Mouse (Mus musculus): ENCODE measurements around the gene Ccm2. TPM values are rescaled to one million over a fixed set of nuclear protein-coding genes. Genes with fewer than 3 reads are reported as not detected.

Ccm2 gene
- polyA plus RNA-seq, 1 experiment, result 450 TPM

DNA sequence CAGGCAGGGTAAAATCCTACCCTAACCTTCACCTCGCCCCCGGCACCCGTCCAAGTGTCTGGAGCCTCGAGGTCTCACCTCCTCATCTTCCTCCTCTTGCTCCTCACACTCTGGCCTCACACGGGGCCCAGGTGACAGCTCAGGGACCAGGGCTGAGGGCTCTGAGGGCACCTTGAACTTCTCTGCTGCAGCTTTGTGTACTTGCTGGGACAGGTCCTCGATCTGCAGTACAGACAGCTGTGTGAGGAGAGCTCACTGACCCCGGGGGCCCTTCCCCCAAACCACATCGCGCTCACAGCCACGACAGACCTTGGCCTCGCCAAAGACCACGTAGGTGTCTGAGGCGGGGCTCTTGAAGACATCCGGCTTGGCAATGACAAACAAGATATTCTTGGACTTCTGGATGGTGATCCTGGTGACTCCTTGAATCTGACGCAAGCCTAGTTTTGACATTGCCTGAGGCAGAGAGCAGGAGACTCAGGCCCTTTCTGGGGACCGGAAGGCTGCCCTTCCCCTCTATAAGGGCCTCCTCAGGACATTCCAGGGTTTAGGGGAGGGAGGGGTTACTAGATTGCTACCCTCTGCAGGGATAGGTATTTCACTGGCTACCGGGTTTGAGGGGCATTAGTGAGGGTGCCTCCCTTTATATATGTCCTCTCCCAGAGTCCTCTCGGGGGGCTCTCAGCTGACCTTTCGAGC lies 51.7 kb downstream of the Ccm2 start:
- H3K36me3 ChIP-seq (ENCODE audit: control insufficient read depth, insufficient read depth, low read length), result peaks cover 54% of the 10 kb centered on the region
- H3K27me3 ChIP-seq (ENCODE audit: control insufficient read depth, insufficient read depth, low read length), result no peaks in the 10 kb centered on the region
- DNase-seq, result no peak
- H3K27ac ChIP-seq (ENCODE audit: control insufficient read depth, insufficient read depth, low read length), result no peak overlapping the region
- H3K4me1 ChIP-seq (replicated peaks; ENCODE audit: control insufficient read depth, insufficient read depth, low read length), result no peaks in the 10 kb centered on the region
- H3K4me3 ChIP-seq (ENCODE audit: control insufficient read depth, insufficient read depth, low read length), result no peak overlapping the region
- WGBS, result 82% methylated on average over 19 of the region's 19 CpGs
- no peak for TF ChIP-seq POLR2A (IDR thresholded peaks at IDR 0.05; ENCODE audit: control insufficient read depth, extremely low read depth, insufficient read depth, low read length, poor library complexity)
- no peak for TF ChIP-seq CTCF (IDR thresholded peaks at IDR 0.05; ENCODE audit: borderline replicate concordance, control insufficient read depth, extremely low read depth, insufficient read depth, low read length, poor library complexity)

DNA sequence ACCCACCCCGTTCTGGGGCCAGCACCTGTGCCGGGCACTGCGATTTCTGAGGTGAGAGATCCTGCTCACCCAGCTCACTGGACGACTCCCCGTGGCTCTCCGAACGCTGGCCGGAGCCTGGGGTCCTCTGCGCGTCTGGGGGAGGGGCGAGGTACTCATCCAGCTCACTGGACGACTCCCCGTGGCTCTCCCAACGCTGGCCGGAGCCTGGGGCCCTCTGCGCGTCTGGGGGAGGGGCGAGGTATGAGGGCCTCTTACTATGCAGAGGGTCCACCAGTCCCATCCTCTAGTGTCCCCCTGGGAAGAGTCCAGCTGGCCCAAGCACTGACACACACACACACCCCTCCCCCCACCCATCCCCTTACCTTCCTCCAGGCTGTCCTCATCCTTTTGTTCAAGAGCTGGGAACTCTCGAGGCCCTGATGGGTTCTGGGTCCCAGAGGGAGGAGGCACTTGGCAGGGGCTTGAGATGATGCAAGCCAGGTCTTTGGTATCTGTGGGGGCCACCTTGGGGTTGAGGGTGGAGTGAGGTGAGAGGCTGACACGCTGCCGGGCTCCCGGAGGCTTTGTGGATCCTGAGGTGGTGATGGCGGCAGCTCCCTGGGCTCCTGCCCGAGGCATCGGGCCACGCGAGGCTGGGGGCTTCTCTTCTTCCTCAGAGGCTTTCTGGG lies 52.5 kb downstream of the Ccm2 start:
- no peak for DNase-seq
- Histone ChIP-seq H3K36me3 (ENCODE audit: control insufficient read depth, insufficient read depth, low read length) (peaks cover 47% of the 10 kb centered on the region), H3K27ac (ENCODE audit: control insufficient read depth, insufficient read depth, low read length) (no peak overlapping the region), H3K4me3 (ENCODE audit: control insufficient read depth, insufficient read depth, low read length) (no peak overlapping the region), H3K4me1 (replicated peaks; ENCODE audit: control insufficient read depth, insufficient read depth, low read length) (no peaks in the 10 kb centered on the region), H3K27me3 (ENCODE audit: control insufficient read depth, insufficient read depth, low read length) (no peaks in the 10 kb centered on the region; the same call in 1 of the 2 replicates)
- WGBS, result 87% methylated on average over 27 of the region's 27 CpGs
- TF ChIP-seq POLR2A (IDR thresholded peaks at IDR 0.05; ENCODE audit: control insufficient read depth, extremely low read depth, insufficient read depth, low read length, poor library complexity), result no peak
- no peak for TF ChIP-seq CTCF (IDR thresholded peaks at IDR 0.05; ENCODE audit: borderline replicate concordance, control insufficient read depth, extremely low read depth, insufficient read depth, low read length, poor library complexity)

DNA sequence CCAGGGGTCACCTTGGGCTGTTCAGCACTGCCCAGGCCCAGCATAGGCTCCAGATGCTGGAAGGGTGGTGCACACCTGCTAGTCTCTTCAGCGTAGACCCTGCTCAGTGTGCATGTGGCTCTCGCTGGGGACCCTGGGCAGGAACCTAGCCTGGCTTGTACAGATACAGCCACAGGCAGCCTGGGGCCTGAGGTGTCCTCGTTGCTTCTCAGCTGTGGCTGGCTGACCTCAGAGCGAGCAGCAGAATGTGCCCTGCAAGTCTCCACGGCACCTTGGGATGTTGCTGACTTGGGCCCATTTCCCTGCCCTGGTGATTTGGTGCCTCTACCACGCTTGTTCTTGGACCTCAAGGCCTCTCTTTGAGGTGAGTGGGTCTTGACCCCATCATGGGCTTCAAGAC lies 53.1 kb downstream of the Ccm2 start:
- no peak for DNase-seq
- TF ChIP-seq POLR2A (IDR thresholded peaks at IDR 0.05; ENCODE audit: control insufficient read depth, extremely low read depth, insufficient read depth, low read length, poor library complexity), result no peak
- no peak for TF ChIP-seq CTCF (IDR thresholded peaks at IDR 0.05; ENCODE audit: borderline replicate concordance, control insufficient read depth, extremely low read depth, insufficient read depth, low read length, poor library complexity)
- Histone ChIP-seq H3K27me3 (ENCODE audit: control insufficient read depth, insufficient read depth, low read length) (no peaks in the 10 kb centered on the region; the same call in 1 of the 2 replicates), H3K27ac (ENCODE audit: control insufficient read depth, insufficient read depth, low read length) (no peak overlapping the region), H3K4me1 (replicated peaks; ENCODE audit: control insufficient read depth, insufficient read depth, low read length) (no peaks in the 10 kb centered on the region), H3K36me3 (ENCODE audit: control insufficient read depth, insufficient read depth, low read length) (peaks cover 40% of the 10 kb centered on the region), H3K4me3 (ENCODE audit: control insufficient read depth, insufficient read depth, low read length) (no peak overlapping the region)
- 87% methylated on average over 6 of the region's 6 CpGs for WGBS

DNA sequence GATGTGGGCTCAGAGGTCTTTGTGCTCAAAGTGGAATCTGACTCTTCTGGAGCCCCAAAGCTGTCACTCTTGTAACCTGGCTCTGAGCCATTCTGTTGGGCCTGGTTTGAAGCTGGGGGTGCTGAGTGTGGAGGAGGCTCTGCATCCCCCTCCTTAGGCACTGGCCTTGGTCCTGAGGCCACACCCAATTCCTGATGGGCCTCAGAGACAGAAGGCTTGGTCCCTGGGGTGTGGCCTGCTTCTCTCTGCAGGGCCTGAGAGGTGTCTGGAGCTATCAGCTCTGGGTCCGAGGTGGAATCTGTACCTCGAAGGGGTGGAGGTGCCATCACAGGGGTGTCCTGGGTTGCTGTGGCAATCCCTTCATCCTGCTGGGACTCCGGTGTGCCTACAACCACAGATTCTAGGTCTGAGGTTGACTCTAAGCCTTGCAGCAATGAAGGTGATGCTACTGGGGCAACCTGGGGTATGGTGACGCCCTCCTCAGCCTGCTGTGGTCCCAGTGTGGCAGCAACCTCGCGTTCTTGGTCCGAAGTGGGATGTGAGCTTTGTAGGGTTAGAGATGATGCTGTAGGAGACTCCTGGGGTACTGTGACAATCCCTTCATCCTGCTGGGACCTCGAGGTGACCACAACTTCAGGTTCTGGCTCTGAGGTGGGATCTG lies 53.7 kb downstream of the Ccm2 start:
- H3K36me3 ChIP-seq (ENCODE audit: control insufficient read depth, insufficient read depth, low read length), result peaks cover 34% of the 10 kb centered on the region
- peaks cover 3% of the 10 kb centered on the region; the same call in 1 of the 2 replicates for H3K27me3 ChIP-seq (ENCODE audit: control insufficient read depth, insufficient read depth, low read length)
- TF ChIP-seq CTCF (IDR thresholded peaks at IDR 0.05; ENCODE audit: borderline replicate concordance, control insufficient read depth, extremely low read depth, insufficient read depth, low read length, poor library complexity) (no peak), POLR2A (IDR thresholded peaks at IDR 0.05; ENCODE audit: control insufficient read depth, extremely low read depth, insufficient read depth, low read length, poor library complexity) (no peak)
- 79% methylated on average over 8 of the region's 8 CpGs for WGBS
- no peak for DNase-seq
- H3K27ac ChIP-seq (ENCODE audit: control insufficient read depth, insufficient read depth, low read length), result no peak overlapping the region
- no peaks in the 10 kb centered on the region for H3K4me1 ChIP-seq (replicated peaks; ENCODE audit: control insufficient read depth, insufficient read depth, low read length)
- no peak overlapping the region for H3K4me3 ChIP-seq (ENCODE audit: control insufficient read depth, insufficient read depth, low read length)

DNA sequence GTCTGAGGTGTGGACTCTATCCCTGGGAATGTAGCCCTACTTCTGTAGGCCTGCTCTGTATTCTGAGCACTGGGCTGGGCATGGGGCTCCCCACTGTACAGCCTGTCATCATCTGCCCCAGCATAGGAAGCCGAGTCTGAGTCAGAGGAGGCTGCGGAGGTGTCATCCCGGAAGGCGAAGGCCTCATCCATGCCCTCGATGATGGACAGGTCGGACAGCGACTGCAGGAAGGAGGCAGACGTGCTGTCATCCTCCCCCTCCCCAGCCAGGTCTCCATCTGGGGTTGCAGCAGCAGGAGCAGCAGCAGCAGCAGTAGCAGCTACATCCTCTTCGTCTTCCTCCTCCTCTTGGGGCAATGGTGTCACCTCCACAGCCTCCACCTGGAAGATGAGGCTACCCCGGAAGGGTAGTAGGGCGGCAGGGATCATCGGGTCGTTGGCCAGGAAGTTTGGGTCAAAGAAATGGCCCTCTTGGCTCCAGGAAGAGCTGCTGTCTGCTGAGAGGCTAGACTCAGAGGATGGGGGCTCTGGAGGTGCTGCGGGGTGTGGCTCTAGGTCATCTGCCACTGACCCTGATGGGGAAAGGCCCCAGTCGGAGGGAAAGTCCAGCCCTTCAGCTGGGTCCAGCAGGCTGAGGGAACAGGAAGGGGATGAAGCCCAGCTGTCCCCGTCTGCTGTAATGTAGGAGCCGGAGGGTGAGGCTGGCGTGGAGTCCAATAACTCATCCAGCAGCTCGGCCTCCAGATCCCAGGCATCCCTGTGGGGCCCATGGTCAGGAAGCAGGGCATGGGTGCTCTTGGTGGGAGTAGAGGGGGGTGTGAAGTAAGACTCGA lies 55.2 kb downstream of the Ccm2 start:
- 73% methylated on average over 20 of the region's 20 CpGs for WGBS
- no peak overlapping the region for H3K27ac ChIP-seq (ENCODE audit: control insufficient read depth, insufficient read depth, low read length)
- peaks cover 3% of the 10 kb centered on the region; the same call in 1 of the 2 replicates for H3K27me3 ChIP-seq (ENCODE audit: control insufficient read depth, insufficient read depth, low read length)
- TF ChIP-seq CTCF (IDR thresholded peaks at IDR 0.05; ENCODE audit: borderline replicate concordance, control insufficient read depth, extremely low read depth, insufficient read depth, low read length, poor library complexity) (no peak), POLR2A (IDR thresholded peaks at IDR 0.05; ENCODE audit: control insufficient read depth, extremely low read depth, insufficient read depth, low read length, poor library complexity) (no peak)
- H3K36me3 ChIP-seq (ENCODE audit: control insufficient read depth, insufficient read depth, low read length), result peaks cover 19% of the 10 kb centered on the region
- no peak overlapping the region for H3K4me3 ChIP-seq (ENCODE audit: control insufficient read depth, insufficient read depth, low read length)
- DNase-seq, result no peak
- H3K4me1 ChIP-seq (replicated peaks; ENCODE audit: control insufficient read depth, insufficient read depth, low read length), result no peaks in the 10 kb centered on the region

DNA sequence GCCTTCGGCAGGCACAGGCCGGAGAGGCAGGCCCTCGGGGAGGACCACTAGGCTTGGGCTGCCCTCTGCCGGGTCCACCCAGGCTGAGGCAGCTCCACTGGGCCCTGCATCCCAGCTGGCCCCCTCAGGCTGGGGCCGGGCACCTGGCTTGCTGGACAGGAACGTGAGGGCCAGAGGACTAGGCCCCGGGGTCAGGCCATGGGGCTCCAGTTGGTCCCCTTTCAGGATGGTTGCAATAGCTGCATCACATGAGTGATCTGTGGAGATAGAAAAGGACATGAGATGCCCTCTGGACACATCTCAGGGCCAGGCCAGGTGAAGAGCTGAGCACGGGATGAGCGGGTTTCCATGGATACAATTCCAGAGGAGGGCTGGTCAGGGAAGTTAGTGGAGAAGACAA lies 56.0 kb downstream of the Ccm2 start:
- H3K36me3 ChIP-seq (ENCODE audit: control insufficient read depth, insufficient read depth, low read length), result peaks cover 11% of the 10 kb centered on the region
- WGBS, result 91% methylated on average over 9 of the region's 9 CpGs
- no peak for DNase-seq
- TF ChIP-seq CTCF (IDR thresholded peaks at IDR 0.05; ENCODE audit: borderline replicate concordance, control insufficient read depth, extremely low read depth, insufficient read depth, low read length, poor library complexity) (no peak), POLR2A (IDR thresholded peaks at IDR 0.05; ENCODE audit: control insufficient read depth, extremely low read depth, insufficient read depth, low read length, poor library complexity) (no peak)
- H3K27ac ChIP-seq (ENCODE audit: control insufficient read depth, insufficient read depth, low read length), result no peak overlapping the region
- no peaks in the 10 kb centered on the region for H3K4me1 ChIP-seq (replicated peaks; ENCODE audit: control insufficient read depth, insufficient read depth, low read length)
- peaks cover 3% of the 10 kb centered on the region; the same call in 1 of the 2 replicates for H3K27me3 ChIP-seq (ENCODE audit: control insufficient read depth, insufficient read depth, low read length)
- no peak overlapping the region for H3K4me3 ChIP-seq (ENCODE audit: control insufficient read depth, insufficient read depth, low read length)
